ENCODE assay signal across 22 mouse cellular contexts in the genomic region with DNA sequence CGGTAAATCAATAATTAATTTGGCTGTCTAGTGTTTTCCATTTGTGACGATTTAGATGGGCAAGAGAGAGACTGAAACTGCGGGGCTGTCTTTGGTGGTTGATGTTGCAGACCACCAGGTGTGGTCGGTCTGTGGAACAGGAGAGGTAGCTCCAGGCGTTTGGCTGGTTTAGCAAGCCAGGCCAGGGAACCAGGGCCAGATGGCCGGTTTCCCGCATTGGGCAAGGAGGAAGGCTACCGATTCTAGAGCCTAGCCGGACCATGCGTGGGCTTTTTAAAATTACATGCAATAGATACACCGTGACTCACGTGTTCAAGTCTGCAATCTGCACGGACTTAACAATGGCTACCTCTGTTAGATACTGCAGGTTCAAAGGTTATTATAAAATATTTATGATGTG. TPM values are rescaled to one million over a fixed set of nuclear protein-coding genes. Genes with fewer than 3 reads are reported as not detected.
DNase-seq lines count a peak whose midpoint lies in the region; ATAC-seq and TF ChIP-seq lines count a peak whose summit lies in the region.
"Had no signal": no experiment of that assay in that cellular context is flagged by ENCODE, and none has a peak within 500 bp of the region (broad histone marks: within the 10 kb centered on the region; RNA-seq: fewer than 3 reads in every experiment).

No protein-coding gene starts in this region.

- no peak overlapping the region; the same call in 1 of the 2 replicates for H3K27ac ChIP-seq in ES-E14 (ENCODE audit: insufficient read depth, low read depth, low read length, poor library complexity, severe bottlenecking)
- H3K27ac ChIP-seq in forebrain, embryonic 16.5 days (ENCODE audit: low read length), result no peak overlapping the region
- no peak overlapping the region for H3K27ac ChIP-seq in heart, embryonic 11.5 days (ENCODE audit: low read depth, low read length)
- H3K27ac ChIP-seq: embryonic facial prominence, embryonic 12.5 days; gastrocnemius, adult 2 months; hindbrain, embryonic 12.5 days; kidney, postnatal 0 days had no signal

- H3K9ac ChIP-seq in ES-E14 (ENCODE audit: insufficient read depth, low read depth, low read length, poor library complexity, severe bottlenecking), result peak overlapping the region; percentile 88; the same call in 1 of the 2 replicates
- H3K9ac ChIP-seq in forebrain, embryonic 16.5 days (replicated peaks; ENCODE audit: low read depth, low read length), result no peak overlapping the region
- H3K9ac ChIP-seq in heart, embryonic 11.5 days (ENCODE audit: low read depth, low read length), result no peak overlapping the region
- H3K9ac ChIP-seq: embryonic facial prominence, embryonic 12.5 days; forebrain, postnatal 0 days; hindbrain, embryonic 12.5 days had no signal

- no peak for DNase-seq in ES-E14 (ENCODE audit: low read depth, low spot score)
- peak; percentile 69 for DNase-seq in cerebellum, adult 11-12 months
- peak; percentile 65 for DNase-seq in cerebellum, adult 9-11 months
- peak; percentile 45 to 65 for DNase-seq in cerebellum, postnatal 36 days
- DNase-seq in B cell, adult 2 months, result no peak
- DNase-seq: adrenal gland, adult 8-10 months; adrenal gland, postnatal 36 days; forebrain, postnatal 0 days; gastrocnemius, adult 2 months; gastrocnemius, postnatal 25 days; heart, adult 11 months; heart, postnatal 10 days; heart, postnatal 4 days; kidney, adult 8-10 months had no signal

- ATAC-seq in forebrain, embryonic 16.5 days, result no peak
- no peak for ATAC-seq in heart, embryonic 11.5 days (replicated peaks; ENCODE audit: insufficient number of reproducible peaks, low FRiP score, low TSS enrichment)
- ATAC-seq: forebrain, postnatal 0 days; hindbrain, embryonic 16.5 days; inflammation-experienced regulatory T-cells, adult 6 months; intestine, postnatal 0 days had no signal

- H3K9me3 ChIP-seq in ES-E14 (ENCODE audit: control insufficient read depth, insufficient read depth, low read depth, low read length), result no peaks in the 10 kb centered on the region
- no peaks in the 10 kb centered on the region for H3K9me3 ChIP-seq in forebrain, embryonic 16.5 days (ENCODE audit: control insufficient read depth, low read length)
- no peaks in the 10 kb centered on the region for H3K9me3 ChIP-seq in heart, embryonic 11.5 days (replicated peaks; ENCODE audit: control insufficient read depth, low read length)
- H3K9me3 ChIP-seq: embryonic facial prominence, embryonic 12.5 days; hindbrain, embryonic 12.5 days had no signal

- H3K36me3 ChIP-seq in ES-E14 (ENCODE audit: control insufficient read depth, insufficient read depth, low read length, poor library complexity, severe bottlenecking), result peaks cover 28% of the 10 kb centered on the region
- no peaks in the 10 kb centered on the region; the same call in 1 of the 2 replicates for H3K36me3 ChIP-seq in forebrain, embryonic 16.5 days (ENCODE audit: control insufficient read depth, insufficient read depth)
- H3K36me3 ChIP-seq in heart, embryonic 11.5 days (ENCODE audit: control insufficient read depth, insufficient read depth, low read length), result peaks cover 4% of the 10 kb centered on the region; the same call in 1 of the 2 replicates

- peak overlapping the region; percentile 63 to 78; a peak in 3 of 4 replicates for H3K4me3 ChIP-seq in ES-E14 (ENCODE audit: insufficient read depth in 1 of 2, low read depth in 1 of 2, low read length in 2 of 2, poor library complexity in 1 of 2, severe bottlenecking in 1 of 2)
- no peak overlapping the region for H3K4me3 ChIP-seq in forebrain, embryonic 16.5 days (replicated peaks; ENCODE audit: low read length)
- H3K4me3 ChIP-seq in heart, embryonic 11.5 days (ENCODE audit: low read depth, low read length), result no peak overlapping the region
- H3K4me3 ChIP-seq: embryonic facial prominence, embryonic 12.5 days; gastrocnemius, adult 2 months; hindbrain, embryonic 12.5 days had no signal

- WGBS in forebrain, embryonic 16.5 days, result 93% methylated on average over 13 of the region's 13 CpGs
- 89% methylated on average over 13 of the region's 13 CpGs for WGBS in heart, embryonic 11.5 days (ENCODE audit: insufficient replicate concordance)

- in situ Hi-C loops in ES-E14 (cut with MboI; ENCODE audit: low sequenced_read_pairs in 2 of 2, unreplicated experiment in 2 of 2), result no loop called here

- peaks cover 0 to 6% of the 10 kb centered on the region in 2 experiments; a peak in 1 of 4 replicates for H3K4me1 ChIP-seq in ES-E14 (ENCODE audit: control insufficient read depth in 2 of 2, insufficient read depth in 2 of 2, low read length in 2 of 2, poor library complexity in 1 of 2)
- H3K4me1 ChIP-seq in forebrain, embryonic 16.5 days (replicated peaks; ENCODE audit: control insufficient read depth, insufficient read depth, low read length), result peaks cover 5% of the 10 kb centered on the region; the same call in 1 of the 2 replicates
- no peaks in the 10 kb centered on the region for H3K4me1 ChIP-seq in heart, embryonic 11.5 days (ENCODE audit: control insufficient read depth, insufficient read depth, low read length)
- H3K4me1 ChIP-seq: embryonic facial prominence, embryonic 12.5 days; hindbrain, embryonic 12.5 days had no signal

- H3K27me3 ChIP-seq in forebrain, embryonic 16.5 days (replicated peaks; ENCODE audit: control insufficient read depth, insufficient read depth, low read length), result no peaks in the 10 kb centered on the region
- H3K27me3 ChIP-seq in heart, embryonic 11.5 days (ENCODE audit: control insufficient read depth, insufficient read depth, low read length), result no peaks in the 10 kb centered on the region
- H3K27me3 ChIP-seq: embryonic facial prominence, embryonic 12.5 days; hindbrain, embryonic 12.5 days had no signal

- H3K4me2 ChIP-seq in forebrain, embryonic 16.5 days (ENCODE audit: low read length), result no peak overlapping the region
- no peak overlapping the region for H3K4me2 ChIP-seq in heart, embryonic 11.5 days
- H3K4me2 ChIP-seq: embryonic facial prominence, embryonic 12.5 days; hindbrain, embryonic 12.5 days had no signal

TF ChIP-seq in ES-E14, 5 proteins besides CTCF, POLR2A, EP300 and RAD21:
- TF ChIP-seq HCFC1 (IDR thresholded peaks at IDR 0.05; ENCODE audit: borderline replicate concordance, insufficient read depth, low read length), result no peak
- TF ChIP-seq ZNF384 (IDR thresholded peaks at IDR 0.05; ENCODE audit: low read depth, low read length), result no peak
- TF ChIP-seq MAFK (IDR thresholded peaks at IDR 0.05; ENCODE audit: insufficient read depth, low read depth, low read length), result no peak
- TF ChIP-seq CHD2 (IDR thresholded peaks at IDR 0.05; ENCODE audit: low read depth, low read length), result no peak
- no peak for TF ChIP-seq ZC3H11A (IDR thresholded peaks at IDR 0.05; ENCODE audit: borderline replicate concordance, low read depth, low read length)

RNA-seq across cellular contexts. Expression of a gene that starts 12.7 kb away (rescaled TPM):
- 11.2 and 14.6 TPM in 2 replicates for total RNA-seq in ES-E14 (2012; rRNA removed)
- 30.9 and 36.6 TPM in 2 replicates for polyA plus RNA-seq in forebrain, embryonic 16.5 days (2015; fragmentation: Nextera tagmentation; extraction: Ambion mirVana)
- 10.1 and 10.4 TPM in 2 replicates for polyA plus RNA-seq in heart, embryonic 11.5 days (2014; fragmentation: Nextera tagmentation; extraction: Ambion mirVana)

RNA-seq across cellular contexts. Expression of a gene that starts 22.9 kb away (rescaled TPM):
- total RNA-seq in ES-E14 (2012; rRNA removed), result 1.2 and 1.6 TPM in 2 replicates
- 0.71 and 0.83 TPM in 2 replicates for polyA plus RNA-seq in forebrain, embryonic 16.5 days (2015; fragmentation: Nextera tagmentation; extraction: Ambion mirVana)
- 0.87 and 1.5 TPM in 2 replicates for polyA plus RNA-seq in heart, embryonic 11.5 days (2014; fragmentation: Nextera tagmentation; extraction: Ambion mirVana)
- total RNA-seq: adrenal gland, postnatal 36 days had no signal

Comparison
In these comparisons a context has a peak if more than half of its experiments do, and no peak if none do; other contexts are left out.
1. DNase-seq: peak in cerebellum, adult 11-12 months (single experiment), cerebellum, adult 9-11 months (single experiment) and cerebellum, postnatal 36 days (2 of 2); none in ES-E14 (single experiment) and B cell, adult 2 months (0 of 2).
2. H3K4me3 ChIP-seq: peak in ES-E14 (2 of 2); none in forebrain, embryonic 16.5 days (single experiment) and heart, embryonic 11.5 days (single experiment).